In genomic region chr17:28876821-28877220, GRCm38 (mm10) we compare ENCODE assay signal across 8 mouse cellular contexts. TPM values are rescaled to one million over a fixed set of nuclear protein-coding genes. Genes with fewer than 3 reads are reported as not detected.
DNase-seq lines count a peak whose midpoint lies in the region; ATAC-seq and TF ChIP-seq lines count a peak whose summit lies in the region.

No protein-coding gene starts in this region.

- H3K27me3 ChIP-seq in spleen, adult 2 months (ENCODE audit: control insufficient read depth, insufficient read depth, low read length), result no peaks in the 10 kb centered on the region
- peaks cover 14% of the 10 kb centered on the region; the same call in 1 of the 2 replicates for H3K27me3 ChIP-seq in hindbrain, embryonic 12.5 days

- H3K9ac ChIP-seq in hindbrain, embryonic 12.5 days, result no peak overlapping the region

- intact Hi-C loops in heart, postnatal 10 days (cut with DNase I), result loop anchor here (5.0 kb wide), 1 partner anchor 185 kb away; the partner anchor contains the start of genes Mapk14 and Slc26a8

- no peak overlapping the region for H3K27ac ChIP-seq in spleen, adult 2 months (ENCODE audit: insufficient read depth, low read length)
- no peak overlapping the region for H3K27ac ChIP-seq in hindbrain, embryonic 12.5 days

- H3K36me3 ChIP-seq in spleen, adult 2 months (ENCODE audit: control insufficient read depth, insufficient read depth, low read length), result no peaks in the 10 kb centered on the region
- no peaks in the 10 kb centered on the region for H3K36me3 ChIP-seq in hindbrain, embryonic 12.5 days

- H3K4me2 ChIP-seq in hindbrain, embryonic 12.5 days (replicated peaks), result 0 out of 2 replicates have a peak overlapping the region, but pooled peaks have one; percentile 11

- no peak for ATAC-seq in hindbrain, embryonic 12.5 days (ENCODE audit: low FRiP score)

- WGBS in spleen, adult 2 months, result 30% methylated on average over 19 of the region's 19 CpGs
- WGBS in hindbrain, embryonic 12.5 days, result 12% methylated on average over 19 of the region's 19 CpGs

- H3K4me1 ChIP-seq in spleen, adult 2 months (ENCODE audit: control insufficient read depth, insufficient read depth, insufficient read length), result no peaks in the 10 kb centered on the region
- H3K4me1 ChIP-seq in hindbrain, embryonic 12.5 days, result no peaks in the 10 kb centered on the region

- no peaks in the 10 kb centered on the region for H3K9me3 ChIP-seq in hindbrain, embryonic 12.5 days (replicated peaks)

- TF ChIP-seq POLR2A in spleen, adult 2 months (IDR thresholded peaks at IDR 0.05; ENCODE audit: low read depth, low read length), result no peak

- DNase-seq in heart, adult 11 months, result peak; percentile 90
- DNase-seq in heart, postnatal 10 days, result no peak
- no peak for DNase-seq in spleen, adult 2 months (ENCODE audit: low read depth in 1 of 2, low spot score in 2 of 2)
- no peak for DNase-seq in spleen, postnatal 14 days (ENCODE audit: low spot score in 2 of 2)
- peak; percentile 32 for DNase-seq in lung, postnatal 14 days
- peak; percentile 48 for DNase-seq in thymus, postnatal 25 days
- no peak for DNase-seq in ovary, postnatal 14 days (ENCODE audit: low spot score)

- TF ChIP-seq CTCF in spleen, adult 2 months (IDR thresholded peaks at IDR 0.05; ENCODE audit: extremely low read depth, insufficient read depth, insufficient read length, insufficient replicate concordance), result peak; percentile 43; the same call in 1 of the 2 replicates

- H3K4me3 ChIP-seq in spleen, adult 2 months (ENCODE audit: extremely low read depth, insufficient read depth, insufficient read length), result no peak overlapping the region
- no peak overlapping the region for H3K4me3 ChIP-seq in hindbrain, embryonic 12.5 days

RNA-seq across cellular contexts. Expression of gene Pnpla1, which starts 18.6 kb away (rescaled TPM):
- not detected for total RNA-seq in heart, postnatal 10 days (2021)
- polyA plus RNA-seq in spleen, adult 2 months (2012; rRNA removed), result 0.02 TPM in 1 of 2 replicates, not detected in the other
- not detected in 2 replicates for polyA plus RNA-seq in hindbrain, embryonic 12.5 days (2016; fragmentation: Nextera tagmentation; extraction: Ambion mirVana)

RNA-seq across cellular contexts. Expression of gene 4930539E08Rik, which starts 38.3 kb away (rescaled TPM):
- total RNA-seq in heart, postnatal 10 days (2021), result under 1 TPM in 1 of 2 experiments, not detected in 1; 0.05 TPM
- 0.37 and 0.59 TPM in 2 replicates for polyA plus RNA-seq in spleen, adult 2 months (2012; rRNA removed)
- 0.10 and 0.13 TPM in 2 replicates for polyA plus RNA-seq in hindbrain, embryonic 12.5 days (2016; fragmentation: Nextera tagmentation; extraction: Ambion mirVana)

Comparison
In these comparisons a context has a peak if more than half of its experiments do, and no peak if none do; other contexts are left out.
1. DNase-seq: peak in heart, adult 11 months (single experiment), lung, postnatal 14 days (single experiment) and thymus, postnatal 25 days (single experiment); none in heart, postnatal 10 days (0 of 2), spleen, adult 2 months (0 of 2), spleen, postnatal 14 days (0 of 2) and ovary, postnatal 14 days (single experiment).